Mouse (Mus musculus) heart, embryonic 10.5 days (tissue): ENCODE results near the gene Gm3417. TPM values are rescaled to one million over a fixed set of nuclear protein-coding genes. Genes with fewer than 3 reads are reported as not detected.
"Not testable (repeated sequence)": the region's sequence is repeated elsewhere in the genome, so short reads cannot be mapped to it uniquely, and the experiment has no call there.

ENCODE experiments used
- DNase-seq: peaks from one replicate; pipeline ENCODE4 v3.0.0-alpha.2; 2017; ENCODE audit warnings: low spot score
- H3K27ac ChIP-seq: fragments of 300-500 bp; sonication (generic); 2 replicates; pipeline ENCODE4 v1.5.1; 2016; ENCODE audit warnings: mild to moderate bottlenecking
- H3K27me3 ChIP-seq: fragments of 300-500 bp; sonication (generic); 2 replicates; pipeline ENCODE4 v1.6.1; 2016; ENCODE audit warnings: mild to moderate bottlenecking; ENCODE audit not compliant: poor library complexity, insufficient read depth, severe bottlenecking
- H3K36me3 ChIP-seq: fragments of 300-500 bp; sonication (generic); 2 replicates; pipeline ENCODE4 v1.6.1; 2016; ENCODE audit warnings: mild to moderate bottlenecking, moderate library complexity
- H3K4me1 ChIP-seq: fragments of 300-500 bp; sonication (generic); 2 replicates; pipeline ENCODE4 v1.6.1; 2016; ENCODE audit warnings: mild to moderate bottlenecking
- H3K4me3 ChIP-seq: fragments of 300-500 bp; sonication (generic); 2 replicates; pipeline ENCODE4 v1.5.1; 2016; ENCODE audit warnings: mild to moderate bottlenecking, moderate library complexity
- H3K9me3 ChIP-seq: fragments of 300-500 bp; sonication (generic); 2 replicates; pipeline ENCODE4 v1.6.1; 2016; ENCODE audit warnings: mild to moderate bottlenecking, moderate library complexity
- WGBS: fragments of 180-500 bp; shearing (Covaris S2); methylation state at CpG from one replicate; pipeline ENCODE4 v1.1.7; 2016; 5-methylcytosine and 5-hydroxymethylcytosine counted together
- polyA plus RNA-seq: library from polyadenylated mRNA; unstranded; fragments of >200 nt; fragmentation: Nextera tagmentation; extraction: Ambion mirVana; gene quantifications from 2 replicates; pipeline ENCODE4 v1.2.1, GENCODE M21; 2016

The Gm3417 gene
- polyA plus RNA-seq = 0.92 TPM in 1 of 2 replicates, not detected in the other

DNA sequence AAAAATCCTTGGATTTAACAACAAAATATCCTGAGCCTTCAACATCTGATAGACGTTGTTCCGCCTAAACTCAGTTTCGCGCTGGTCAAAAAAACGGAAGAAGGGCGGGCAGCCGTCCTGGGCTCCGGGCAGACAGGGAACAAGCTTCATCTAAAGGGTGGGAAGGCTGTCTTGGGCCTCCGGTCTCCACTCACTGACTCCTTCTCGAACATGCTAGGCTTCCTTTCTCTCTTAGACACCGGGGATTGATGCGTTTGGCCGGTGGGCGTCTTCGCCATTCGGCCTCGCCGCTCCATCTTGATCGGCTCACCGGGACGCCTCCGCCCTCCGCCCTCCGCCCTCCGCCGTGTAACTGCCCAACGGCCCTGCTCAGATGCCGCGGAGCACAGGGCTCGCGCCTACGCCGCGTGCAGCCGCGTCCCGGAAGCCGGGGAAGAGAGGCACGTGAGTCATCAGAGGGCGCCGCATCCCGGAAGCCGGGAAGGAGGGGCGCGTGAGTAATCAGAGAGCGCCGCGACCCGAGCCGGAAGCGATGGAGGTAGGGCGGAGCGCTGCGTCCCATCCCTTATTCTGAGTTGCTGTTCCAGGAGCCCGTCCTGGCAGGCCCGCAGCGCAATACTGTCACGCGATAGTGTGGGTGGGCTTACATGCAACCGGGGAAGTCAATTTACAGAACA, at the start of gene Gm3417, which contains the start of gene 9030025P20Rik:
Gm3417 (minus strand) TSS at position 429 of the 677 bp plus-strand sequence.
9030025P20Rik (plus strand) TSS at position 107 of the 677 bp plus-strand sequence.
- no CpG with 5 or more reads among the region's 60 CpGs for WGBS
- not testable (repeated sequence) for H3K4me1 ChIP-seq, H3K4me3 ChIP-seq, H3K36me3 ChIP-seq, H3K27me3 ChIP-seq, DNase-seq, H3K9me3 ChIP-seq, H3K27ac ChIP-seq

DNA sequence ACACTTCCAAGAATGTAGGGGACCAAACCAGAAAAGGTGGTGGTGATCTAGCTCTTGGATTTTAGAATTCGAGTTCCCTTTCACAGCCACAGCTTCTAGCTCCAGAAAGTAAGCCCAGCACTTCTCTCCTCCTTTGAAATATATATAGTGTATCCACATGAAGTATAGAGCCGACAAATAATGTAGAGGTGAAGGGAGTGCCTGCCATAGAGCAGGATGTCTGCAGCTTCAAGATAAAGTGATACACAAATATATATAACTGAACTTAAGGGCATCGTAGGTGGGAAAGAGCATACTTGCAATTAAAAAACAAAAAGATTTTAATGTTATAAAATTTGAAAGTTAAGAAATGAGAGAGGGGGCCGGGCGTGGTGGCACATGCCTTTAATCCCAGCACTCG, 46.9 kb upstream of the Gm3417 start:
- H3K36me3 ChIP-seq, H3K4me3 ChIP-seq, H3K27me3 ChIP-seq, H3K27ac ChIP-seq, H3K4me1 ChIP-seq, H3K9me3 ChIP-seq, DNase-seq: not testable (repeated sequence)
- WGBS = no CpG with 5 or more reads among the region's 6 CpGs

DNA sequence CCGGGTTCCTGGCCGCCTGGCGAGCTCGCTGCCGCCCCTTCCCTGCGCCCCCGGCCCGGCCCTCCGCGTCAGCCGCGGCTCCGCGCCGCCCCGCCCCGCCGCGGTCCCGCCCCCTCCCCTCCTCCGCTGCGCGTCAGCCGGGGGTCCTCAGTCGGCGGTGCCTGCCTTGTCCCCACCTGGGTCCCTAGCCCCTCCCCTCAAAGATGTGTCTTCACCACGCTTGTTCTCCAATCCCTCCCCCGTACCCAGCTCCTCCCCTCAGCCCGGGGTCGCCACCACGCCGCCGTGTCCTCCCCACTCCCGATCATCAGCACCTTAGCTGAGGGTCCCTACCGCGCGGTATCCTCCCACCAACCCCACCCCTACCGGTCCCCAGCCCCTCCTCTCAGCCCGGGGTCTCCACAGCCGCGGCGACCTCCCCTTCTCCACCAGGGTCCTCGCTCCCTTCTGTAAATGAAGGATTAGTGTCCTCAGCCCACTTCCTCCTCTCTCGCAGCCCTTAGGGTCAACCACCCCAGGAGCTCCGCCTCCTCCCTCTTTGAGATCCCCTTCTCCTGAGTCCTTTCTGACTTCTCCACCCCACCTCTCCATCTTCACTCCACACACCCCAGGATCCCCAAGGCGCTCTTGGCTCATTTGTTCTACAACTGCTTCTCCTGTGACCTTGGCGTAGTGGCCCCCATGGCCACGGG, 46.1 kb upstream of the Gm3417 start:
- not testable (repeated sequence) for H3K4me3 ChIP-seq, H3K4me1 ChIP-seq, H3K9me3 ChIP-seq, DNase-seq, H3K36me3 ChIP-seq, H3K27ac ChIP-seq, H3K27me3 ChIP-seq
- no CpG with 5 or more reads among the region's 48 CpGs for WGBS

DNA sequence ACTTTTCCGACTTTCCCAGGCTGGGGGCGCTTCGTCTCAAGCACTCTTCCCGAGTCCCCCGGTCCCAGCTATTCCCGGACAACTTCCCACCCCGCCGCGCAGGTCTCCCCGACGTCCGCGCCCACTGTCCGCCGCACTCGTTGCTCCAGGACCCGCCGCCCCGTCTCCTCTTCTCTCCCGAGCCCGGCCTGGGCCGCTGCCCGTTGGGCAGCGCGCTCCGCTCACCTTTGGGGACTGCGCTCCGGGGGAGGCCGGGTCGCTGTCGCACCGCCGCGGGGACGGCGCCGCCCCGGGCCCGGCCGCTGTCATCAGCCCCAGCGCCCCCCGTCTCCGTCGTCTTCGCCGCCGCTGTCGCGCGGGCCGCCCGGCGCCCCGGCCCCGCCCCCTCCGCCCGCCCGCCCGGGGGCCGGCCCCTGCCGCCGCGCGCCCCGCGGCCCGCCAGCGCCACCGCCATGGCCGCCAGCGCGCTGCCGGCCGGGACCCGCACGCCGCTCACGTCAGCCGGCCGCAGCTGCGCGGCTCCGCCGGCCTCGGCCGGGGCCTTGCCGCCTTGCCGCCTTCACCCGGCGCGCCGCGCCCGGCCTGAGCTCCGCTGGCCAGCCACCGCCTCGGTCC, 45.4 kb upstream of the Gm3417 start:
- not testable (repeated sequence) for H3K27me3 ChIP-seq, DNase-seq, H3K36me3 ChIP-seq, H3K4me1 ChIP-seq, H3K9me3 ChIP-seq, H3K4me3 ChIP-seq, H3K27ac ChIP-seq
- no CpG with 5 or more reads among the region's 97 CpGs for WGBS

DNA sequence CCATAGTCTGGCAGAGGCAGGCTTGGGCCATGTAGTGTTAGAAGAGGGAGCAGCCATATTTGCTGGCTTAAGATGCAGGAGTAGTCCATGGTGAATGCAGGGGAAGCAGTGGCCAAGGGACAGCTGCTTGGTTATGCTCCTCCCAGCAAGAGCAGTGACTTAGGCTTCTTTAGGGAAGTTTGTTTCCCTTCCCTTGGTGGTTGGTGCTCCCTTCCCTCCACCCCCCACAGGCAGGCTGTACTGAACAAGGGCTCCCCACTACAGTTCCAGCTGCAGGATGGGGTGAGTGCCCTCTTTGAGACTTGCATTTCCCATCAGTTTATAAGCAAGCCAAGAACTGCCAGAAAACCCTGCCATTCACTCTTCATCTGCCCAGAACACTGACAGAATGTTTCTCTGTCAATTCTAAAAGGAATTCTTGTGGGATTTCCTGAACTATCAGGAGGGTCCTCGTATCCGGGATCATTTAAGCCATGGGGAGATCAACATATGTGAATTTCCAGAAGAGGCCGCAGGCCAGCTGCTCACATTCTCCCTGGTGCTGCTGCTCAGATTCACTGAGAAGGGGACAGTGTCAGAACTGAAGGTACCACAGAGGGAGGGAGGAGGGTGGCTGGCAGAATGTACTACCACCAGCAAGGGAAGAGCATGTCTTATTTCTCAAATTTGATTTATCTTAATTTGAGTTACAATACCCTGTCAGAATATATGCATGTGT, 43.1 kb upstream of the Gm3417 start:
- H3K27ac ChIP-seq, H3K9me3 ChIP-seq, H3K4me3 ChIP-seq, H3K27me3 ChIP-seq, H3K4me1 ChIP-seq, H3K36me3 ChIP-seq: not testable (repeated sequence)
- 84% methylated on average over 3 of the region's 3 CpGs for WGBS
- DNase-seq = peak; percentile 36

DNA sequence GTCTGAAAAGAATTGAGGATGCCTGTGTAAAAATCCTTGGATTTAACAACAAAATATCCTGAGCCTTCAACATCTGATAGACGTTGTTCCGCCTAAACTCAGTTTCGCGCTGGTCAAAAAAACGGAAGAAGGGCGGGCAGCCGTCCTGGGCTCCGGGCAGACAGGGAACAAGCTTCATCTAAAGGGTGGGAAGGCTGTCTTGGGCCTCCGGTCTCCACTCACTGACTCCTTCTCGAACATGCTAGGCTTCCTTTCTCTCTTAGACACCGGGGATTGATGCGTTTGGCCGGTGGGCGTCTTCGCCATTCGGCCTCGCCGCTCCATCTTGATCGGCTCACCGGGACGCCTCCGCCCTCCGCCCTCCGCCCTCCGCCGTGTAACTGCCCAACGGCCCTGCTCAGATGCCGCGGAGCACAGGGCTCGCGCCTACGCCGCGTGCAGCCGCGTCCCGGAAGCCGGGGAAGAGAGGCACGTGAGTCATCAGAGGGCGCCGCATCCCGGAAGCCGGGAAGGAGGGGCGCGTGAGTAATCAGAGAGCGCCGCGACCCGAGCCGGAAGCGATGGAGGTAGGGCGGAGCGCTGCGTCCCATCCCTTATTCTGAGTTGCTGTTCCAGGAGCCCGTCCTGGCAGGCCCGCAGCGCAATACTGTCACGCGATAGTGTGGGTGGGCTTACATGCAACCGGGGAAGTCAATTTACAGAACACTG, 31.3 kb upstream of the Gm3417 start, which contains the start of gene Gm3435:
Gm3435 (plus strand) TSS at position 471 of the 708 bp plus-strand sequence.
- H3K4me3 ChIP-seq, H3K9me3 ChIP-seq, H3K4me1 ChIP-seq, DNase-seq, H3K36me3 ChIP-seq, H3K27ac ChIP-seq, H3K27me3 ChIP-seq: not testable (repeated sequence)
- WGBS = no CpG with 5 or more reads among the region's 60 CpGs

DNA sequence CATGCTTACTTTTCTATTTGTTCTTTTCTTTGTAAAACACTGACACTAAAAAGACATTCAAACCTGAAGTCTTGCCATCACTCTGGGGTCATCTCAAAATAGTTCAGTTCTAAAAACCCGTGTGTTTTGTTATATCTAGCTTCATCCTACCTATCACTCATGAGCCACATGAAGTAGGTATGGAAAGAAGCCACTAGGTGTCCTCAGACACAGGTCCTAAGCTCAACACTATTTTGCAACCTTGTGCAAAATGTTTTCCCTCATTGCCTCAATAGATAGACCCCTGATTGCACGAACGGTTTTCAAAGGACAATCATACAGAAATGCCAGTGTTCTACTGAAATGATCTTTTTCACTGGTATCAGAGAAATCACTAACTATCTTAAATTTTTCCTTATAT, 30.5 kb upstream of the Gm3417 start:
- not testable (repeated sequence) for H3K4me1 ChIP-seq, H3K4me3 ChIP-seq, H3K36me3 ChIP-seq, DNase-seq, H3K9me3 ChIP-seq, H3K27me3 ChIP-seq, H3K27ac ChIP-seq
- no CpG with 5 or more reads among the region's 3 CpGs for WGBS

DNA sequence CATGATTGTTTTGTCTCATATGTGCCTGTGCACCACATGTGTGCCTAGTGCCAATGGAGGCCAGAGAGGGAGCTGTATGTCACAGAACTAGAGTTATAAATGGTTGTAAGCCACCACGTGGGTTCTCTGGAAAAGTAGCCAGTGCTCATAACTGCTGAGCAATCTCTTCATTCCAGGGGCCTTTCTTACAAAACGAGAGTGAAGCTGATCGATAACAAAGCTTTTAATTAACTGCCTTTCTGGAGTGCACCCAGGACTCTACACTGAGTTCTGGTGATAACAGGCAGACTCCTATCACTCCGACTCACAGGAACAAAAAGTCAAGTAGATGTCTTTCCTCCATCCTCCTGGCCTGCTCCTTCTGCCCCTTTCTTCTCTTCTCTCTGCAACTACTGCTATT, 21.5 kb upstream of the Gm3417 start:
- H3K4me1 ChIP-seq, DNase-seq, H3K9me3 ChIP-seq, H3K27ac ChIP-seq, H3K27me3 ChIP-seq, H3K36me3 ChIP-seq, H3K4me3 ChIP-seq: not testable (repeated sequence)
- no CpG with 5 or more reads among the region's 4 CpGs for WGBS

DNA sequence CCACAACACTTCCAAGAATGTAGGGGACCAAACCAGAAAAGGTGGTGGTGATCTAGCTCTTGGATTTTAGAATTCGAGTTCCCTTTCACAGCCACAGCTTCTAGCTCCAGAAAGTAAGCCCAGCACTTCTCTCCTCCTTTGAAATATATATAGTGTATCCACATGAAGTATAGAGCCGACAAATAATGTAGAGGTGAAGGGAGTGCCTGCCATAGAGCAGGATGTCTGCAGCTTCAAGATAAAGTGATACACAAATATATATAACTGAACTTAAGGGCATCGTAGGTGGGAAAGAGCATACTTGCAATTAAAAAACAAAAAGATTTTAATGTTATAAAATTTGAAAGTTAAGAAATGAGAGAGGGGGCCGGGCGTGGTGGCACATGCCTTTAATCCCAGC, 15.6 kb upstream of the Gm3417 start:
- not testable (repeated sequence) for H3K36me3 ChIP-seq, H3K4me3 ChIP-seq, H3K9me3 ChIP-seq, H3K27ac ChIP-seq, H3K27me3 ChIP-seq, H3K4me1 ChIP-seq, DNase-seq
- no CpG with 5 or more reads among the region's 5 CpGs for WGBS

DNA sequence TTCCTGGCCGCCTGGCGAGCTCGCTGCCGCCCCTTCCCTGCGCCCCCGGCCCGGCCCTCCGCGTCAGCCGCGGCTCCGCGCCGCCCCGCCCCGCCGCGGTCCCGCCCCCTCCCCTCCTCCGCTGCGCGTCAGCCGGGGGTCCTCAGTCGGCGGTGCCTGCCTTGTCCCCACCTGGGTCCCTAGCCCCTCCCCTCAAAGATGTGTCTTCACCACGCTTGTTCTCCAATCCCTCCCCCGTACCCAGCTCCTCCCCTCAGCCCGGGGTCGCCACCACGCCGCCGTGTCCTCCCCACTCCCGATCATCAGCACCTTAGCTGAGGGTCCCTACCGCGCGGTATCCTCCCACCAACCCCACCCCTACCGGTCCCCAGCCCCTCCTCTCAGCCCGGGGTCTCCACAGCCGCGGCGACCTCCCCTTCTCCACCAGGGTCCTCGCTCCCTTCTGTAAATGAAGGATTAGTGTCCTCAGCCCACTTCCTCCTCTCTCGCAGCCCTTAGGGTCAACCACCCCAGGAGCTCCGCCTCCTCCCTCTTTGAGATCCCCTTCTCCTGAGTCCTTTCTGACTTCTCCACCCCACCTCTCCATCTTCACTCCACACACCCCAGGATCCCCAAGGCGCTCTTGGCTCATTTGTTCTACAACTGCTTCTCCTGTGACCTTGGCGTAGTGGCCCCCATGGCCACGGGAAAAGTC, 14.7 kb upstream of the Gm3417 start:
- H3K9me3 ChIP-seq, H3K36me3 ChIP-seq, H3K27me3 ChIP-seq, DNase-seq, H3K27ac ChIP-seq, H3K4me1 ChIP-seq, H3K4me3 ChIP-seq: not testable (repeated sequence)
- no CpG with 5 or more reads among the region's 47 CpGs for WGBS

DNA sequence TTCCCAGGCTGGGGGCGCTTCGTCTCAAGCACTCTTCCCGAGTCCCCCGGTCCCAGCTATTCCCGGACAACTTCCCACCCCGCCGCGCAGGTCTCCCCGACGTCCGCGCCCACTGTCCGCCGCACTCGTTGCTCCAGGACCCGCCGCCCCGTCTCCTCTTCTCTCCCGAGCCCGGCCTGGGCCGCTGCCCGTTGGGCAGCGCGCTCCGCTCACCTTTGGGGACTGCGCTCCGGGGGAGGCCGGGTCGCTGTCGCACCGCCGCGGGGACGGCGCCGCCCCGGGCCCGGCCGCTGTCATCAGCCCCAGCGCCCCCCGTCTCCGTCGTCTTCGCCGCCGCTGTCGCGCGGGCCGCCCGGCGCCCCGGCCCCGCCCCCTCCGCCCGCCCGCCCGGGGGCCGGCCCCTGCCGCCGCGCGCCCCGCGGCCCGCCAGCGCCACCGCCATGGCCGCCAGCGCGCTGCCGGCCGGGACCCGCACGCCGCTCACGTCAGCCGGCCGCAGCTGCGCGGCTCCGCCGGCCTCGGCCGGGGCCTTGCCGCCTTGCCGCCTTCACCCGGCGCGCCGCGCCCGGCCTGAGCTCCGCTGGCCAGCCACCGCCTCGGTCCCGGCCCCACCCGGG, 14.0 kb upstream of the Gm3417 start:
- WGBS = no CpG with 5 or more reads among the region's 98 CpGs
- not testable (repeated sequence) for H3K36me3 ChIP-seq, H3K4me3 ChIP-seq, H3K4me1 ChIP-seq, H3K9me3 ChIP-seq, H3K27ac ChIP-seq, DNase-seq, H3K27me3 ChIP-seq
